Mouse (Mus musculus) cerebellum, adult (tissue): ENCODE data around the gene Nudt2.
A peak's percentile ranks its signal among the peaks of the same experiment; 100 is the strongest.

Source experiments
- ATAC-seq: cut with Nextera tagmentation; 2 replicates; pipeline ENCODE4 v1.9.2; 2017; ENCODE audit warnings: mild to moderate bottlenecking, moderate library complexity, mixed read lengths; ENCODE audit not compliant: insufficient number of reproducible peaks, low FRiP score, low TSS enrichment

Gene Nudt2

DNA sequence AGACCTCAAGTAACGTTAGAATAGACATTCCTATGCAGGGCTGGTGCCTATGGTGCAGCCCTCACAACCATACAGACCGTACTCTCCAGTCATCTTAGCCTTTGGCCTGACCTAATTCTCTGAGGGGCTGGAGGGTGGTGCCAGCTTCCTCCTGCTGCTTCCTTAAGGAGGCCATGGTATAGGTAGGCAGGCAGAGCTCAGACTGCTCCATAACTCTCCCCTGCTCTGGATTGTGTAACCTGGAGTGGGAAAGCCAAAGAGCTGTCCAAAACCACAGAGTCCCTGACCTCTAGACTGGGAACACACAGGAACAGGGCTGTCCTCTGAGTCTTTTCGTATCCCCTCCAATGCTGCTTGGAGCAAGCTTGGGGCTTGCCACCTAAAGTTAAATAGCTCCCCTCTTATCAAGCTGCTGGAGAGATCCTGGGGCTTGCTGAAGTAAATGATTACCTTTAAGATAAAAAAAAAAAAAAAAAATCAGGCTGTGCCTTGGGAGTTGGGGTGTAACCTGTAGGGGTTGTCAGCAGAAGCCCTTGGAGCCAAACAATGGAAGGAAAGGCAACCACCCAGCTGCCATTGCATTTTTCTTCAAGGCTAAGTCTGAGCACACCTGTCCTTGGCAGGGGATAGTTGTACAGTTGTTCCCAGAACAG lies 28.6 kb downstream of the Nudt2 start:
- no peak for ATAC-seq

DNA sequence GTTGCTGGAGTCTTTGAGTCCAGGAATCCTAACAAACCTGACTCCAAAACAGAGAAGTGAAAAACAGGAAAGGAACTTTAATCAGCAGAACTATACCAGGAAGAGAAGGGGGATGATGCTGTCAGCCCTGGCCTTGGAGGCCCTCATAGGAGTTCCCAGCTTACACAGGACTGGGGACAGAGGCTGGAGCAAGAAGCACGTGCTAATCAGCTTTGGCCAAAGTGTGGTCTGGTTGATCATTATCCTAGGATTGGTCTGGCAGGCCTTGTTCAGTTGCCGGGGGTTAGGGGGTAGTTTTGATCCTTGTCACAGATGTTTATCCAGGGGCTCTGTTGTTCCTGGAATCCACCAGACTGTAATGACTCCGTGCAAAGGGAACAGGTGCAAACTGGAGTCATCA lies 29.4 kb downstream of the Nudt2 start:
- no peak for ATAC-seq

DNA sequence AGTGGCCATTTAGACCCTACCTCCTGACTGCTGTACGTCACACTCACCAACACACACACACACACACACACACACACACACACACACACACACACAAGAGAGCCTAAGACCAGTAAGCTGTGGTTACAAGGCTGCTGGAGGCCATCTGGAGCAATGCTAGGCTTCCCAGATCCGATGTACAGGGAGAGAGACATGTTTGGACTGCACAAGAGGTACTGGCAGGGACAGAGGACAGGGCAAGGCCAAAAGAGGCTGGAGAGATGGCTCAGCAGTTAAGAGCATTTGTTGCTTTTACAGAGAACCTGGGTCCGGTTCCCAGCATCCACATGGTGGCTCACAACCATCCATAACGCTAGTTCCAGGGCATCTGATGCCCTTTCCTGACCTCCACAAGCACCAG lies 30.1 kb downstream of the Nudt2 start:
- no peak for ATAC-seq

DNA sequence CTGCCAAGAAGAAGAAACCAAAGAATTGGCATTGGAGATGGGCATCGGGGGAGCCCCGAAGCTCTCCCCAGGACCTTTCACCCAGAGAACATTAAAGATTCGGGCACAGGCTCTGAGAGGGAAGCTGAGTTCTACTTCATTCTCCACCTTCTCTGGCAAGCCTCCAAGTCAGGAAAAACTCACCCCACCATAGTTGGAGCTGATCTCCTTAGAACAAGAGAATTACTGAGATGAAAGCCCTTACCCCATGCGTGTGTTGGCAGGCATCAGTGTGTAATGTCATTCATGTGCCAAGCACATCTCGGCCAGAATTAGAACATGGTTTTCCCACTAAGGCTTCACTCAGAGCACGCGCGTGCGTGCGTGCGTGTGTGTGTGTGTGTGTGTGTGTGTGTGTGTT lies 30.9 kb downstream of the Nudt2 start:
- no peak for ATAC-seq

DNA sequence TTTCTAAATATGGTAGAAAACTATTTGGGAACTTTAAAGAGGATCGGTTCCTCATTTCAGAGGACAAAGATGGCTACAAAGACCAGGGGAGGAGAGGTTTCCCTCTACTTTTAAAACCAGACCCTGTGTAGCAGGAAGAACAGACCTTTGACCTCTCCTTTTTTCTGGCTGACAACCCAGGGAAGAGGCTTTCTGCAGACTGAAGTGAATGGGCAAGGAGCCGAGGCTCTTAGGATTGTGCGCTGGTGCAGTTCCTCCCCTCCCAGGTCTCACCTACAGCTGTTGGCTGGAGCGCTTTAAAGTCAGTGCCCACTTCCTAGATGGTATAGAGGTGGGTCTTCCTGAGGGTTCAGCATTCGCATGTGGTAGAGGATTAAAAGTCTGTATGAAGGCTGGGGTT lies 32.1 kb downstream of the Nudt2 start:
- ATAC-seq: no peak

DNA sequence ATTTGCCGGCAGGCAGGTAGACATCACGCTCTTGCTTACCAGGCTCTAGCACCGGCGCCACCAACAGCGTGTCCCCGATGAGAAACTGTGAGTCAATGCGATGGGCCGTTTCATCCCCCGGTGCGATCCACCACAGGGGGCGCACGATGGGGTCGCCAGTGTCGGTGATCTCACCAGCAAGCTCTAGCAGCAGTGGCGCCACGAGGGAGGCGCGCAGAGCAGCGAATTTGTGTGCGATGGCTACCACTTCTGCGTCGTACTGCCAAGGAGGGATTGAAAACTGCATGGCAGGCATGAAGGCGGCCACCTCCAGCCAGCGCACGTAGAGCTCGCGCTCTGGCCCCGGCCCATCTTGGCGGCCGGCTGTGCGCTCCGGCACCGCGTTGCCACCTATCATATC lies 32.6 kb downstream of the Nudt2 start:
- no peak for ATAC-seq

DNA sequence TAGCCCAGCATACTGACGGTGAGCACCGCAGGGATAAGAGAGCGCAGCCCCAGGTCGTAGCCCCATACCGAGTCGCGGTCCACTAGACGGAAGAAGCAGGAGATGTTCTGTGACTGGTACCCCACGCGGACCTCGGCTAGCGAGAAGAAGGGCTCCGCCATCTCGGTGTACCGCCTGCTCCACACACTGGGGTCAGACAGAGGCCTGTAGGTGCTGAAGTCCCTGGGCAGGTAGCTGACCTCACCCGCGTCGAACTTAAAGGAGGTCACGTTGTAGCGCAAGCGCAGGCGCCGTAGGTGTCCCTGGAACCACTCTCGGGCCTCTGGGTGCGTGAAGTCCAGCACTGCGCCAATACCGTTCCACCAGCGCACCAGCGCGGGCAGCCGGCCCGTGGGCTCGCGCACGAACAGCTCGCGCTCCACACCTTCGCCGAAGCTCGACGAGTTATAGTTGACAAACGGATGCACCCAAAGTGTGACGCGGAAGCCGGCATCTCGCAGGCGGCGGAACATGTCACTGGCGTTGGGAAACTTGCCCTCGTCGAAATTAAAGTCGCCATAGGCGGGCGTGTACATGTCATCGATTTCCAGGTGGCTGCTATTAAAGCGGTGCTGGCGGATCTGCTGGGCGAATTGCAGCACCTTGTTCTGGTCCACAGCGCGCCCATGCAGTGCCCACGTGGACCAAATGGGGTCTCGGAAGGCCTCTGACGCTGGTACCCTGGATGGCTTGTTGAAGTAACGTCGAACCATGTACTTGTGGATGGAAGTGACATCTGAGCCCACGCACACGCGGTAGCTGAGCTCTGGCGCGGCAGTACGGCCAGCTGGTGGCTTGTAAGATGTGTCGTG lies 33.3 kb downstream of the Nudt2 start:
- no peak for ATAC-seq

DNA sequence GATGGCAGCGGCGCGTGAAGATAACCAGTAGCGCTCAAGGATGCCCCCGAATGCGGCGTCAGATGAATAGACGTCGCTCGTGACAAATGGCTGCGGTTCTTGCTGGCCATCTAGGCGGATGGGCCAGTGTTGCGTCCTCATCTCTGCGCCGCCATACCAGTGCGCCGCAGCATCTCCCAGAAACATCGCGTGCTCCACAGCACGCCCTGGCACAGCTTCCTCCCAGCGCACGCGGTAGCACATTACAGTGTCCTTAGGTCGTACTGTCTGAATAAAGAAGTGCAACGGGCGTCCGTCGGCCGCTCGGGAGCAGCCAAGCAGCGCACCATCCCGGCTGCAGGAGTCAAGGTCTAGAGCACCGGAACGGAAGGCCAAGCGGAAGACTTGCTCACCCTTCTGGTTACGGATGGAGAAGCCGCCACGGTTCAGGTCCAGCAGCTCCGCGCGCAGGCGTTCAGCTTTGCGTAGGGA lies 34.0 kb downstream of the Nudt2 start:
- ATAC-seq: no peak

DNA sequence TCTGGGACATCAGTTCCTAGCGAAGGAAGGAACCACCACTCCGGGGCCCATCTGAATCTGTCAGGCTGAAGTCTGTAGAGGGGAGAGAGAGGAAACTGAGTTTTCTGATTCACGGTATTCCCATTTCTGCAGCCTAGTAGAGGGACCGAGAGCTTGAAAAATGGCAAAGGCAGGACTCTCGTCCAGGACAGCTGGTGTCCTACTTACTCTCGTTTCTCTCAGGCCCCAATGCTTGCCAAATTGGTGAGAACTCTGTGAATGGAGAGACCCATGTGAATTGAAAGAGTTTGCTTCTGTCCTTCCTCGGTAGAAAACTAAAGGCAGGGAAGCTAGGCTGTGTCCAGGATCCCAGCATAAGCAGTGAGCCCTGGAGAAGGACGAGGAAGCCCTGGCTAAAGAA lies 34.7 kb downstream of the Nudt2 start:
- no peak for ATAC-seq

DNA sequence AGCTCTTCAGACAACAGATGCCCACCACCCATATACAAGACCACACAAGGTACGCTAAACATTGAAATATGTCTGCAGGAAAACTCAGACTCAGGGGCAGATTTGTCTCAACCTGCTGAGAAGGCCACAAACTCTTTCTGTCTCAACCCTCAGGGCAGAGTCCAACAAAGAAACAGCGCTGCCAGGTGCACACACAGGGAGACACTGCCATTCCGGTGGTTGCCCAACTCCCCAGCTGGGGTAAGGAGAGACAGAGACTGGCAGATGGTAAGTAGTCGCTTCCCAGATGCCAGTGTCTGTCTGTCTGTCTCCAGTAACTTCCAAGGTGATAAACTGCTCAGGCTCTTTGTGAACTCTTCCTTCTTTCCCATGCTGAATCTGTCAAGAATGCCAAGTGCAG lies 35.8 kb downstream of the Nudt2 start:
- ATAC-seq: no peak

DNA sequence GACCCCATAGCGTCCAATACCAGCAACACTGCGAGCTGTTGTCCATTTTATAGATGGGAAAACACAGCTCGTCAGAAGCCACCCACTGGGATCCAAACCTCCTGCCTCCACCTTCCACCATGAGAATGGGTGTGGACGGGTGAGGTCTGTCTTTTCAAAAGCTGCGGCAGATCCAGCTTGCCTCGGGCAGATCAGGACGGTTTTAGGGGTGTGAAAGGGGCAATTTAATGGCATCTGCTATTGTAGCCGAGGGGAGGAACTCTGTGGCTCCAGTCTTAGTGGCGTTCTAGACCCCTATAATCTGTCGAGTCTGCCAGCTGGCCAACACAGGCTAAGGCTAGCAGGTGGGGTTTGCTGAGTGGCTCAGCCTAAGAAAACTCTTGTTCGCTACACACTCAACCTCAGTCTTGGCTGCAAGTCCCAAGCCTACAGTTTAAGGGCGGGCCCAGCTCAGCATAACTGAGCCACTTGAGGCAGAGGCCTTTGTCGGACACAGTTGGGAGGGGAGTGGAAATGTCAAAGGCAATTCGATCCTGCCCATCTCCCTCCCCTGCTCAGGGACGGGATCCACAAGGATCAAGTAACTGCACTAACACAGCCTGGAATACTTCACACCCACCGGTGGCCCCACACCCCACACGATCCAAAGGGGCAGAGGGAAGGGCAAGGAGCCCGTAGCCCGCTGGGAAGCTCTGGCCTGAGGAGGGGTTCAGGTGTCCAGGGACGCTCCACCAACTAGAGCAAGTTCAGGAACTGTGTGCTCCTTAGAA lies 37.4 kb downstream of the Nudt2 start:
- 0 out of 2 replicates have a peak, but pooled peaks have one; percentile 0 for ATAC-seq

DNA sequence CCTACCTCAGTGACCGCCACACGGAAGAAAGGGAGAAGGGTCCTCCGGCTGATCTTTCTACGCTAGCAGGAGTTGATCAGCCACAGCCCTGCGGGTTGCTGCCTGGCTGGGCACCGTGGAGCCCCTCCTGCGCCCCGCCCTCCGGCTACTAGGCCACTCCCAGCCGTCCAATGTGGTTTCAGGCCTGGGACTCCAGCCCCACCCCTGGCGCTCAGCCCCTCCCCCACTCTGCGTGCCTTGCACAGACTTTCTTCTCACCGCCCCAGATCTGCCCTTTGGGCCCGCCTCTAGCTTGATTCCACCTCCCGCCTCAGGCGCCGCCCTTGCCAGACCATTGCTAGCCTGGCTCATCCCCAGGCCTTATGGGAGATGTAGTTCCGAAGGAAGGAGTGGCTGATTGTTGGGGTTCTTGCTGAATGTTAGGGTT lies 38.0 kb downstream of the Nudt2 start, which contains the start of gene AI464131:
TSS of gene AI464131 (minus strand) at position 91 of the 427 bp plus-strand sequence.
- ATAC-seq: peak; percentile 81

DNA sequence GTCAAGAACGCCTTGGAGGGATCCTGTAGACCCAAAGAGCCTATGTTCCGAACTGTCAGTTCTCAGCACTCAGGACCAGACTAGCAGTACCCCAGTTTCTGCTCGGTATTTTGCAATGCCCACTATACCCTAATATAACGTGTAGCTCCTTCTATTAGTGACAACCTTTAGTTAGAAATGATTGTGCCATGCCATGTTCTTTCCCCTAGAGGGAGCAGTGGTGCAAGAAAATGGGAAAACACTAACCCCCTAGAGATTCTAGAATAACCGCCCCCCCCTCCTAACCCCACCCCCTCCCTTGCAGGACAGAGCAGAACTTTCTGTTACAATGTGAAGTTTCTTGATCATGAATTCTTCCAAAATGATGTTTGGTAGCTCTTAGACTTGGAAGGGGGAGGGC lies 39.4 kb downstream of the Nudt2 start:
- no peak for ATAC-seq

DNA sequence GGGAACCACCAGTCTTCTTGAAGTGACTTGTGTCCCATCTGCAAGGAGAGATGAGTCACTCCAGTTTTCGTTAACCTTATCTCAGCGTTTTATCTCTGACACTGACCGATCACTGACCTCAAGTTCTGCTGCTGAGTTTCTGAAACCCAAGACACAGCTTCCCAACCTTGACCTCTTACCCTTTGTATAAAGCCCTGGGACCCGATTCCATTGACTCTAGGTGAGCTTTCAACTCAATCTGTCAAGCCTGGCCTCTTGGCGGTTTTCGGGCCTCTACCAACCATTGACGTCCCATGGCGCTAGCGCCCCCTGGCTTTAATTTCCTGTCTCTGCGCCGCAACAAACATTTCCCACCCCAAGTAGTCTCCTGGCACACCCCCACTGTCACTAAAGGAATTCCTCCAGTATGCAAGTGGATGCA lies 40.2 kb downstream of the Nudt2 start:
- no peak for ATAC-seq

DNA sequence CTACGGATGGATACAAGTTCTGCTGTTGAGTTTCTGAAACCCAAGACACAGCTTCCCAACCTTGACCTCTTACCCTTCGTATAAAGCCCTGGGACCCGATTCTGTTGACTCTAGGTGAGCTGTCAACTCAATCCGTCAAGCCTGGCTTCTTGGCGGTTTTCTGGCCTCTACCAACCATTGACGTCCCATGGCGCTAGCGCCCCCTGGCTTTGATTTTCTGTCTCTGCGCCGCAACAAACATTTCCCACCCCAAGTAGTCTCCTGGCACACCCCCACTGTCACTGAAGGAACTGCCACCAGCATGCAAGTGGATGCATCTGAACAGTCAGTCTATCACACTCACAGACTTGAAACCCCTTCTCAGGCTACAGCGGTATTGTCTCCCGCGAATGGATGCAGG lies 41.2 kb downstream of the Nudt2 start:
- ATAC-seq: no peak

DNA sequence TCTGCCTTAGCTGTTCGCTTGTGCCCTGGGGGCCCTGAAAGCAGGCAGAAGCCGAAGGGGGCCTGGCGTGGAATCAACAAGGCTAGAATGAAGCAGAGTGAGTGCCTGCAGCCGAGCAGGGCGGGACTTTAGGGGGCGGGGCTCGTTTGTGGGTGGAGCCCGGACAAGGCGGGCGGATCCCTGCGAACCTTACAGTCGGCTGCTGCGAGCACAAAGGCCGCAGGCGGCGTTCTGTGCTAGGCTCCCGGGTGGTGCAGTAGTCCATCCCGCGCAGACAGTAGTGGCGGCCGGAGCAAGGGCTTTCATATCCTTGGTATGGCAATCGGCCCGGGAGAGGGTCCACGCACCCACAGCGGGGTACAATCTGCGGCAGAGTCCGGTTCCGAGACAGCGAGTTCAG lies 42.0 kb downstream of the Nudt2 start:
- ATAC-seq: peak; percentile 63

DNA sequence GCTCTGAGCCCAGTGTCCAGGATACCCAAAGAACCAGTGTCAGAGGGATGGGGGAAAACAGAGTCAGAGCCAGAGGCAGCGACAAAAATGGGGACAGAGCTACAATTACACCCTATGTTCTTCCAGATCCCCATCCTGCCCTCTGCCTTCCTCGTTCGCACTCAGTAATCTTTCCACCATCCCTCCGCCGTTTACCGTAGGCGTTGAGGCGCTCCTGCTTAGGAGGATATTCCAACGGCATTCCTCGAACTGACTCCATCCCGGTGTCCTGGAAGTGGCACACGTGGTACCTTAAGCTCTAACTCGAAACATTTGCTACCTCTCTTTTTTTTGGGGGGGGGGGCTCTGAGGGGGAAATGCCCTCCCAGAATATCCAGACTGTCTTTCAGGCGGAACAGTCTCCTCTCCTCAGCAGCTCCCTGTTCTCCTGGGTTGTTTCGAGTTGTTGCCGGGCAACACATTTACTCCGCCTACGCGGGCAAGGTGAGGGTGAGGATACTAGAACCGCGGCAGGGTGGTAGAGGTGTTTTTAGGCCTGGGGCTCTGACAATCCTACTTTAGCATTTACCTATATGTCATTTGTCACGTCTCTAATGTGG lies 42.5 kb downstream of the Nudt2 start:
- peak; percentile 13 for ATAC-seq

DNA sequence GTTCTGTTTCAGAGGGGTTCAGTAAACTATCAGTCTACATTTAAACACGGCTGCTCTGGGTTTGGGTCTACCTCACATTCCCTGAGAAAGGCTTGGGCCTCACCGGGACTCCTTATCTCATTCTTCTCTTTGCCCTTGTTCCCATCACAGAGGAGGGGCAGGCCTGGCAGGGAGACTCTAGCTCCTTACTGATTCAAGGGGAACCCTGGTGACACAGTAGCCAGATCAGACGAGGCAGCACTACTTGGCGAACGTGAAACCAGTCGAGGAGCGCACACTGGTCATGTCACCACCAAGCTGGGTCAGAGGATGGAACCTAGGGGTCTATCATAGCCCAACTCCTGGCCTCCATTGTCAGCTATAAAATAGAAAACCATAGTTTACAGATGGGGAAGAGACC lies 43.0 kb downstream of the Nudt2 start:
- ATAC-seq: no peak

DNA sequence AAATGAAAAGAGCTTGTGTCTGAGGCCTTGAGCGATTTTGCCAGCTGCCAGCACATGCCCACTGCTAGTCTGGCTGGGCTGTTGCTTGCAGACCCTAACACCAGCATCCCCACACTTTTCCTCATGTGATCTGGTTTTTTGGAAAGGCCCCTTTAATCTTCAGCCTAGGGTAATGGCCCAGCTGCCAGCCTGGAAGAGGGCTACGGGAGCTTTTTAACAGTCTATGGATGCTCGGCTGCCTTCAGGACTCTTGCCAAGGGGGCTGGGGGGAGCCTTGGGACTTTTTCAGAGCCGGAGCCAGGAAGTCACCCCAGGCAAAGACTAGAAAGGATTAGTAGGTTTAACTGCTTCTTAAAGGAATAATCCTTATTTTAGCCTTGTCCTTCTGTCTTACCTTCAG lies 48.4 kb downstream of the Nudt2 start:
- ATAC-seq: no peak

DNA sequence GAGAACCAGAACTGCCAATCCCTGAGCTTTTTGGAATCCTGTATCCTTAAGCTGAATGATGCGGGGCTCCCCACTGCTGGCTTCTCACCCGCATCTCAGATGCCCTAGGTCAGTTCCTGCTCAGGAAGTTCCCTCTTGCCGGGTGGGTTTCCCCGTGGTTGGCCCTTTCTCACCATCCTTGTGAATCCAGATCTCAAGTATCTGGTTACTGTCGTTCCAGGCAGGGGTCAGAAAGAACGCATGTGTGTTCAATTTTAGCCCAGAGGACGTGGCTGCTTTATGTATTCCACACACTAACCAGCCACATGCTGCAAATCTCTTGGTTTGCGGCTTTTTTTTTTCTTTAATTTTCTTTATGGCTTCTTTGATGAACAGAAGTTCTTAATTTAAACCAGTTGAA lies 48.8 kb downstream of the Nudt2 start:
- ATAC-seq: no peak

DNA sequence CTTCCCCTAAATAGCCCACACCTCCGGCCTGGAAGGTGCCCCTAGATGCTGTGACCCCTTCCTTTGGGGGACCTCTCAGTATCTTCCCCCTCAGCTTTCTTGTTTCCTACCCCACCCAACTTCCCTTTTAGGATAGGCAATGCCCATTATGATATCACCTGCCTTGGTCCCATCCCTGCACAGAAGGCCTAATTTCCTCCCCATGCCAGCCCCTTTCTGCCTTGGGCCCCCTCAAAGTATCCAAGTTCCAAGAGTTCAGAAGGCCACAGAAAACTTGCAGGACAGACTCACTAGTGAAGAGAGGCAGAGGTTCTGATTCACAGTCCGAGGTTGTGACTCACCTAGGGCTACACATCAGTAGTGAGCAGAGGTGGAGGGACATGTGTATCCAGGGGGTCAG lies 52.3 kb downstream of the Nudt2 start, which contains the start of gene 1110017D15Rik:
TSS of gene 1110017D15Rik (minus strand) at position 101 of the 400 bp plus-strand sequence.
- no peak for ATAC-seq
